Mouse (Mus musculus) forebrain, postnatal 0 days (tissue): ENCODE data around the gene Morc3. TPM values are rescaled to one million over a fixed set of nuclear protein-coding genes. Genes with fewer than 3 reads are reported as not detected.

Experiments
- ATAC-seq: fragments of 200-750 bp; cut with Nextera tagmentation; 2 replicates; pipeline ENCODE4 v1.8.0; 2017; ENCODE audit warnings: mild to moderate bottlenecking, moderate library complexity
- DNase-seq: peaks from one replicate; pipeline ENCODE4 v3.0.0-alpha.2; 2015
- H3K27ac ChIP-seq: fragments of 300-500 bp; sonication (generic); 2 replicates; pipeline ENCODE4 v1.5.1; 2014; ENCODE audit warnings: low read depth, mild to moderate bottlenecking, antibody characterized with exemption, low read length, moderate library complexity, mixed read lengths
- H3K27me3 ChIP-seq: fragments of 300-500 bp; sonication (generic); 2 replicates; pipeline ENCODE4 v1.6.1; 2014; ENCODE audit warnings: mild to moderate bottlenecking, low read length, mixed read lengths; ENCODE audit not compliant: insufficient read depth
- H3K36me3 ChIP-seq: fragments of 300-500 bp; sonication (generic); 2 replicates; pipeline ENCODE4 v1.6.1; 2014; ENCODE audit warnings: mild to moderate bottlenecking, moderate library complexity; ENCODE audit not compliant: insufficient read depth
- H3K4me1 ChIP-seq: fragments of 300-500 bp; sonication (generic); 2 replicates; pipeline ENCODE4 v1.6.1; 2014; ENCODE audit warnings: antibody characterized with exemption; ENCODE audit not compliant: insufficient read depth
- H3K4me2 ChIP-seq: fragments of 300-500 bp; sonication (generic); 2 replicates; pipeline ENCODE4 v1.6.1; 2014; ENCODE audit warnings: low read depth, mild to moderate bottlenecking, moderate library complexity
- H3K4me3 ChIP-seq: fragments of 300-500 bp; sonication (generic); 2 replicates; pipeline ENCODE4 v1.5.1; 2014; ENCODE audit warnings: low read depth, low read length, mixed read lengths
- H3K9ac ChIP-seq: fragments of 300-500 bp; sonication (generic); 2 replicates; pipeline ENCODE4 v1.6.1; 2014; ENCODE audit warnings: mild to moderate bottlenecking
- H3K9me3 ChIP-seq: fragments of 300-500 bp; sonication (generic); 2 replicates; pipeline ENCODE4 v1.6.1; 2016; ENCODE audit warnings: low read length
- CTCF ChIP-seq: sonication (generic); IDR thresholded peaks from 2 replicates; pipeline ENCODE4 v1.5.1; 2016; ENCODE audit warnings: antibody characterized with exemption, control low read depth, low read depth
- WGBS: fragments of 180-500 bp; shearing (Covaris S2); extraction: QIAGEN DNeasy Blood & Tissue Kit; methylation state at CpG from one replicate; pipeline ENCODE4 v1.1.7; 2014; 5-methylcytosine and 5-hydroxymethylcytosine counted together
- polyA plus RNA-seq: library from polyadenylated mRNA; unstranded; fragments of >200 nt; fragmentation: Nextera tagmentation; extraction: Ambion mirVana; gene quantifications from 2 replicates; pipeline ENCODE4 v1.2.1, GENCODE M21; 2015
- total RNA-seq: library from RNA; depleted of rRNA; stranded (reverse); fragments of >200 nt; gene quantifications from 2 replicates; pipeline ENCODE4 v1.2.3, GENCODE M21; 2014

Gene Morc3
- total and polyA plus RNA-seq, 2 experiments from 2014 or later, result 25.8 to 53.5 TPM

GRCm38 (mm10) chr16:93794845-93795244, 37.1 kb upstream of the Morc3 start:
- TF ChIP-seq CTCF, result no peak
- H3K27me3 ChIP-seq, result no peaks in the 10 kb centered on the region
- H3K4me2 ChIP-seq, result no peak overlapping the region
- H3K36me3 ChIP-seq, result peaks cover 30% of the 10 kb centered on the region
- 81% methylated on average over 5 of the region's 5 CpGs for WGBS
- H3K4me3 ChIP-seq, result no peak overlapping the region
- no peaks in the 10 kb centered on the region for H3K9me3 ChIP-seq
- H3K4me1 ChIP-seq, result no peaks in the 10 kb centered on the region
- DNase-seq (no peak), ATAC-seq (no peak)
- no peak overlapping the region for H3K9ac ChIP-seq
- H3K27ac ChIP-seq, result no peak overlapping the region

- Histone ChIP-seq H3K36me3 (peaks cover 36% of the 10 kb centered on the region), H3K27ac (no peak overlapping the region), H3K27me3 (no peaks in the 10 kb centered on the region), H3K9ac (no peak overlapping the region), H3K9me3 (no peaks in the 10 kb centered on the region), H3K4me3 (no peak overlapping the region), H3K4me1 (no peaks in the 10 kb centered on the region), H3K4me2 (no peak overlapping the region)
- 100% methylated on average over 5 of the region's 5 CpGs for WGBS
- ATAC-seq (no peak), DNase-seq (no peak)
- TF ChIP-seq CTCF, result no peak
Measured at GRCm38 (mm10) chr16:93795391-93795790, 36.5 kb upstream of the Morc3 start.

GRCm38 (mm10) chr16:93797021-93797840, 34.7 kb upstream of the Morc3 start:
- H3K36me3 ChIP-seq, result peaks cover 39% of the 10 kb centered on the region
- no peak overlapping the region for H3K27ac ChIP-seq
- no peak overlapping the region for H3K9ac ChIP-seq
- H3K27me3 ChIP-seq, result no peaks in the 10 kb centered on the region
- WGBS, result 70% methylated on average over 12 of the region's 12 CpGs
- ATAC-seq (peak; percentile 34; the same call in 1 of the 2 replicates), DNase-seq (no peak)
- no peaks in the 10 kb centered on the region for H3K4me1 ChIP-seq
- H3K4me3 ChIP-seq, result no peak overlapping the region
- H3K9me3 ChIP-seq, result no peaks in the 10 kb centered on the region
- TF ChIP-seq CTCF, result no peak
- no peak overlapping the region for H3K4me2 ChIP-seq

GRCm38 (mm10) chr16:93797841-93798492, 34.0 kb upstream of the Morc3 start:
- Histone ChIP-seq H3K27ac (no peak overlapping the region), H3K4me1 (no peaks in the 10 kb centered on the region), H3K4me3 (no peak overlapping the region), H3K36me3 (peaks cover 32% of the 10 kb centered on the region), H3K27me3 (no peaks in the 10 kb centered on the region), H3K9ac (no peak overlapping the region), H3K9me3 (no peaks in the 10 kb centered on the region), H3K4me2 (no peak overlapping the region)
- DNase-seq, result no peak
- no peak for ATAC-seq
- WGBS, result 85% methylated on average over 11 of the region's 11 CpGs
- no peak for TF ChIP-seq CTCF

- Histone ChIP-seq H3K4me3 (no peak overlapping the region), H3K4me1 (no peaks in the 10 kb centered on the region), H3K27ac (no peak overlapping the region), H3K9ac (no peak overlapping the region), H3K36me3 (peaks cover 30% of the 10 kb centered on the region), H3K9me3 (no peaks in the 10 kb centered on the region), H3K4me2 (no peak overlapping the region), H3K27me3 (no peaks in the 10 kb centered on the region)
- WGBS, result 73% methylated on average over 5 of the region's 5 CpGs
- ATAC-seq (no peak), DNase-seq (no peak)
- no peak for TF ChIP-seq CTCF
Measured at GRCm38 (mm10) chr16:93798623-93799022, 33.3 kb upstream of the Morc3 start.

GRCm38 (mm10) chr16:93799071-93799470, 32.9 kb upstream of the Morc3 start:
- Histone ChIP-seq H3K4me3 (no peak overlapping the region), H3K36me3 (peaks cover 32% of the 10 kb centered on the region), H3K4me1 (no peaks in the 10 kb centered on the region), H3K9me3 (no peaks in the 10 kb centered on the region), H3K4me2 (no peak overlapping the region), H3K27me3 (no peaks in the 10 kb centered on the region), H3K27ac (no peak overlapping the region), H3K9ac (no peak overlapping the region)
- DNase-seq, result no peak
- no peak for TF ChIP-seq CTCF
- no peak for ATAC-seq
- WGBS, result 77% methylated on average over 3 of the region's 3 CpGs

GRCm38 (mm10) chr16:93799936-93800335, 32.0 kb upstream of the Morc3 start:
- H3K27ac ChIP-seq, result no peak overlapping the region
- no peaks in the 10 kb centered on the region for H3K27me3 ChIP-seq
- no peak overlapping the region for H3K9ac ChIP-seq
- peaks cover 32% of the 10 kb centered on the region for H3K36me3 ChIP-seq
- no peak overlapping the region for H3K4me2 ChIP-seq
- H3K4me3 ChIP-seq, result no peak overlapping the region
- no peaks in the 10 kb centered on the region for H3K4me1 ChIP-seq
- no peak for TF ChIP-seq CTCF
- DNase-seq, result no peak
- no peak for ATAC-seq
- 95% methylated on average over 16 of the region's 16 CpGs for WGBS
- H3K9me3 ChIP-seq, result no peaks in the 10 kb centered on the region
